Mouse (Mus musculus): Measurements from ENCODE around the gene Prkcb. TPM values are rescaled to one million over a fixed set of nuclear protein-coding genes. Genes with fewer than 3 reads are reported as not detected.

Prkcb gene
- polyA plus RNA-seq, 1 experiment from 2014 or later, result 5.6 TPM

DNA sequence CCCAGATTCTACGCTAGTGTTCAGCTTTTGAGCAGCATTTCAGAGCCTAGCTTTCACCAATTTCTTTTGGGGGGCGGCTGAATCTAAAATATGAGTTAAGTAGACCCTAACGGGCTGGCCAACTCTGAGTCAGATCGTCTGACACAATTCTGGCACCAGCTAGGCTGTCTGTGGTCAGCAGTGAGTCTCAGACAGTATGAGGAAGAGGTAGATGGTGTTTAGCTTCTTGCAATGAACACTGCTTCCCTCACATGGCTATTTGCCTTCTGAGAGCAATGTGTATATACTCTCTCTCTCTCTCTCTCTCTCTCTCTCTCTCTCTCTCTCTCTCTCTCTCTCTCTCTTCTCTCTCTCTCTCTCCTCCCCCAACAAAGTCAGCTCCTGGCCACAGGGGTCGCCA lies 344.4 kb downstream of the Prkcb start:
- Histone ChIP-seq H3K9me3 (no peaks in the 10 kb centered on the region), H3K27me3 (no peaks in the 10 kb centered on the region), H3K27ac (no peak overlapping the region), H3K4me3 (no peak overlapping the region), H3K4me1 (no peaks in the 10 kb centered on the region), H3K4me2 (replicated peaks) (no peak overlapping the region), H3K9ac (no peak overlapping the region), H3K36me3 (no peaks in the 10 kb centered on the region)
- 72% methylated on average over 5 of the region's 5 CpGs for WGBS
- ATAC-seq (ENCODE audit: insufficient number of reproducible peaks, insufficient read depth, low FRiP score, low TSS enrichment), result no peak

DNA sequence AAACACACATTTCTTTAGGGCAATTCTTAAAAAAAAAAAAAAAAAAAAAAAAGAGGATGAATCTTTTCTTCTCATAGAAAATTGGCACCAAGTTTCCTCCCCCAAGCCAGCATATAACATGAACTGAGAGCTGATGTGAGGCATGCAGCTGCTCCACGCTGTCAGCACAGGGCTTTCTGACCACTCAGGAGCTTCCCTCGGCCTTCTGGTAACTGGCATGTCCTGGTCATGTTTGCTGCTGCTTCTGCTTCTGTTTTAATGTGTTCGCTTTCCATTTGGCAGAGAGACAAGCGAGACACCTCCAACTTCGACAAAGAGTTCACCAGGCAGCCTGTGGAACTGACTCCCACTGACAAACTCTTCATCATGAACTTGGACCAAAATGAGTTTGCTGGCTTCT lies 344.9 kb downstream of the Prkcb start:
- no peaks in the 10 kb centered on the region for H3K27me3 ChIP-seq
- no peaks in the 10 kb centered on the region for H3K9me3 ChIP-seq
- ATAC-seq (ENCODE audit: insufficient number of reproducible peaks, insufficient read depth, low FRiP score, low TSS enrichment), result no peak
- H3K4me3 ChIP-seq, result no peak overlapping the region
- H3K36me3 ChIP-seq, result no peaks in the 10 kb centered on the region
- H3K4me1 ChIP-seq, result no peaks in the 10 kb centered on the region
- 87% methylated on average over 5 of the region's 5 CpGs for WGBS
- no peak overlapping the region for H3K27ac ChIP-seq
- H3K4me2 ChIP-seq (replicated peaks), result no peak overlapping the region
- H3K9ac ChIP-seq, result no peak overlapping the region

DNA sequence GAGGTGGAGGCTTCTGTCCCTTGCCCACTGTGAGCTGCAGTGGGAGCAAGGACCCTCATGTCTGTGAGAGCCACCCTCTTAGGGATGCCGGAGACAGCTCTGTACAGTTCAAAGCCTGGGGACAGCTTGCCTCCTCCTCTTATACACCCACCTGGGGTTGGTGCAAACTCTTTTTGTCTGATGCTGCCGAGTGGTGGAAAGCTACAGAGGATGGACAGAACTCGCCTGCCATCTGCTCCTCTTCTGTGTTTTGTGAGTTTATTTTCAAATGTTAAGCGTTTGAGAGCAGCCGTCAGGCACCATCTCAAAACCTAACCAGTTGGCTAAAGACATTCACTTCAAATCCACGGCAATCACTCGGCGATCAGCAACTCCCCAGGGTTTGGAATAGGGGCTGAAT lies 355.1 kb downstream of the Prkcb start:
- Histone ChIP-seq H3K9ac (no peak overlapping the region), H3K27ac (no peak overlapping the region), H3K4me1 (no peaks in the 10 kb centered on the region), H3K27me3 (no peaks in the 10 kb centered on the region), H3K4me2 (replicated peaks) (no peak overlapping the region), H3K36me3 (no peaks in the 10 kb centered on the region), H3K4me3 (no peak overlapping the region), H3K9me3 (no peaks in the 10 kb centered on the region)
- 89% methylated on average over 8 of the region's 8 CpGs for WGBS
- ATAC-seq (ENCODE audit: insufficient number of reproducible peaks, insufficient read depth, low FRiP score, low TSS enrichment), result no peak

DNA sequence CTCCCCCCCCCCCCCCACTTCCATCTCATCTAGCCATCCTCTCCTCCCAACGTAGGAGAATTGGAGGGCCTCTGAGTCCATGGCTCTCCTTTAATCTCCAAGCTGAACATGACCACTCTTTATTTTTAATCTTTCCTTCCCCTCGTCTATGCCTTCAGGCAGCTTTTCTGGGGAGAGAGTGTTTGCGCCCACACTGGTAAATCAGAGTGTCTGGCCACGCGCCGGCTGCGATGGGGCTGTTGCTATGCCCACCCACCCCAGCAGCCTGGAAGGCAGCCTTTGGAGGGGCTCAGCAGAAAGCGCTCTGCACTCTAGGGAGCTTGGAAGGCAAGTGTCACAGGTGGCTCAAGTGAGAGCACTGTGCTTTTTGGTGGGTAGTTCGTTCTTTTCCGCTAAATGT lies 360.8 kb downstream of the Prkcb start:
- WGBS, result 76% methylated on average over 10 of the region's 10 CpGs
- H3K4me2 ChIP-seq (replicated peaks), result no peak overlapping the region
- H3K36me3 ChIP-seq, result no peaks in the 10 kb centered on the region
- H3K9me3 ChIP-seq, result no peaks in the 10 kb centered on the region
- no peak for ATAC-seq (ENCODE audit: insufficient number of reproducible peaks, insufficient read depth, low FRiP score, low TSS enrichment)
- H3K27ac ChIP-seq, result no peak overlapping the region
- H3K4me1 ChIP-seq, result no peaks in the 10 kb centered on the region
- no peak overlapping the region for H3K4me3 ChIP-seq
- H3K9ac ChIP-seq, result no peak overlapping the region
- H3K27me3 ChIP-seq, result no peaks in the 10 kb centered on the region

DNA sequence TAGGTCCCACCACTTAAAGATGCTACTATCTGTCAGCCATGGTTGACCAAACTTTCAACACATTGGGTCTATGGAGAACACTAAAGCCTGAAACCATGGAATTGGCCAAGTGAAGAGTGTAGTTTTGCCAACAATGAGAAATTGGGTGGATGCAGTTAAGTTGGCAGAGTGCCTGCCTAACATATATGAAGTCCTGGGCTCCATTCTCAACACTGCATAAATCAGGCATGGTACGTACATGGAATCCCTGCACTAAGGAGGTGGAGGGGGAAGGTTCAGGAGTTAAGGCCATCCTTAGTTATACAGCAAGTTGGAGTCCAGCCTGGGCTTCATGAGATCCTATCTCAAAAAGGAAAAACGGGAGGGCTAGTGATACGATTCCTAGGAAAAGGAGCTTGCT lies 364.0 kb downstream of the Prkcb start:
- H3K36me3 ChIP-seq, result no peaks in the 10 kb centered on the region
- H3K4me1 ChIP-seq, result no peaks in the 10 kb centered on the region
- ATAC-seq (ENCODE audit: insufficient number of reproducible peaks, insufficient read depth, low FRiP score, low TSS enrichment), result no peak
- no peaks in the 10 kb centered on the region for H3K9me3 ChIP-seq
- WGBS, result 81% methylated on average over 3 of the region's 3 CpGs
- H3K27ac ChIP-seq, result no peak overlapping the region
- no peaks in the 10 kb centered on the region for H3K27me3 ChIP-seq
- no peak overlapping the region for H3K4me3 ChIP-seq
- H3K4me2 ChIP-seq (replicated peaks), result no peak overlapping the region
- no peak overlapping the region for H3K9ac ChIP-seq

- Histone ChIP-seq H3K4me2 (replicated peaks) (no peak overlapping the region), H3K4me1 (no peaks in the 10 kb centered on the region), H3K27ac (no peak overlapping the region), H3K9ac (no peak overlapping the region), H3K27me3 (no peaks in the 10 kb centered on the region), H3K4me3 (no peak overlapping the region), H3K36me3 (no peaks in the 10 kb centered on the region), H3K9me3 (no peaks in the 10 kb centered on the region)
- ATAC-seq (ENCODE audit: insufficient number of reproducible peaks, insufficient read depth, low FRiP score, low TSS enrichment), result no peak
- 92% methylated on average over 3 of the region's 3 CpGs for WGBS
Observed at GRCm38 (mm10) chr7:122656671-122657070, 368.1 kb downstream of the Prkcb start.

GRCm38 (mm10) chr7:122657423-122658126 lies 369.0 kb downstream of the Prkcb start:
- Histone ChIP-seq H3K36me3 (no peaks in the 10 kb centered on the region), H3K9ac (no peak overlapping the region), H3K4me3 (no peak overlapping the region), H3K4me1 (no peaks in the 10 kb centered on the region), H3K9me3 (no peaks in the 10 kb centered on the region), H3K27ac (no peak overlapping the region), H3K27me3 (no peaks in the 10 kb centered on the region), H3K4me2 (replicated peaks) (no peak overlapping the region)
- no peak for ATAC-seq (ENCODE audit: insufficient number of reproducible peaks, insufficient read depth, low FRiP score, low TSS enrichment)
- whole genome bisulfite sequencing, result 91% methylated on average over 5 of the region's 5 CpGs

- H3K9me3 ChIP-seq, result no peaks in the 10 kb centered on the region
- no peaks in the 10 kb centered on the region for H3K36me3 ChIP-seq
- H3K4me2 ChIP-seq (replicated peaks), result no peak overlapping the region
- no peaks in the 10 kb centered on the region for H3K4me1 ChIP-seq
- no peak for ATAC-seq (ENCODE audit: insufficient number of reproducible peaks, insufficient read depth, low FRiP score, low TSS enrichment)
- no peak overlapping the region for H3K4me3 ChIP-seq
- WGBS, result 75% methylated on average over 7 of the region's 7 CpGs
- no peak overlapping the region for H3K27ac ChIP-seq
- 0 out of 2 replicates have a peak, but pooled peaks cover 1% of the 10 kb centered on the region for H3K27me3 ChIP-seq
- no peak overlapping the region for H3K9ac ChIP-seq
Observed at GRCm38 (mm10) chr7:122665311-122666049, 376.9 kb downstream of the Prkcb start.

DNA sequence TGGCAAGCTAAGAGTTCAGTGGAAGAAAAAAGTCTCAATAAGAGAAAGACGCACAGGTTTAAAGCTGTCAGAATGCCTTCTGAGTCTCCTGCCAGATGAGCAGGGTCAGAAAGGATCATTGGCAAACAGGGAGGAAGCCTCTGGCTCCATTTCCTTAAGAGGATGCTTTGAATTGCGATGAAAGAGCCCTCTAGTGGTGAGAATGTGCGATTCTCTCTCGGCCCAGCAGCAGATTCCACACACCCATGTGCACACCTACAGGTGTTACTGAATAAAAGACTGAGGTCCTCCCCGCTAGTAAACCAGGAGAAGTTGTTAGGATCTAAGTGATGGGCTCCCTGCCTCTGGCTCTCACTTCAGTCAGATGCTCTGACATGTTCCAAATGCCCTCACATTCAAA lies 379.4 kb downstream of the Prkcb start:
- WGBS, result 24% methylated on average over 5 of the region's 5 CpGs
- Histone ChIP-seq H3K4me1 (peaks cover 5% of the 10 kb centered on the region; the same call in 1 of the 2 replicates), H3K4me3 (no peak overlapping the region), H3K4me2 (replicated peaks) (no peak overlapping the region), H3K9me3 (no peaks in the 10 kb centered on the region), H3K27me3 (peaks cover 12% of the 10 kb centered on the region), H3K27ac (no peak overlapping the region), H3K9ac (no peak overlapping the region), H3K36me3 (no peaks in the 10 kb centered on the region)
- ATAC-seq (ENCODE audit: insufficient number of reproducible peaks, insufficient read depth, low FRiP score, low TSS enrichment), result no peak

DNA sequence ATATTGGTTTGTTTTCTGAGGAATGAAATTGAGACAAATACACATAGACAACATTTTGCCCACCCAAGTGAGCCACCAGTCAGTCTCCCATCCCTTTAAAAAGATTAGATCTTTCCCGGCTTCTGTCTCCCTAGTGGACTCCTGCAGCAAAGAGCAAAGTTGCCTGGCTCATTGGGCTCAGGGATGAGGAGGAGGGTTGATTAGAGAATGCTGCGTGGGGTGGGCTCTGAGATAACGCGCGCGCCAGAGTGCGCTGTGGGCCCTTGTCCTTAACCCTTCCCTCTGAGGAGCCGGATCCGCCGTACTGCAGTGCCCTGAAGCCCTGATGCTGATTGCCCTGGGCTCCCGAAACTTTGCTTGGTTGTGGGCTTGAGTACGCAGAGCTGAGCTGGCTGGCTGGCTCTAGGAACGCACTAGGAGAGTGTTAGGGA lies 381.9 kb downstream of the Prkcb start, which contains the start of gene Cacng3:
Gene Cacng3, plus strand, starts transcription at position 51 of the 431 bp plus-strand sequence.
- no peak within 1 kb of the TSS for H3K9ac ChIP-seq
- no peaks in the 10 kb centered on the region for H3K36me3 ChIP-seq
- no peaks in the 10 kb centered on the region for H3K9me3 ChIP-seq
- H3K4me1 ChIP-seq, result peaks cover 5% of the 10 kb centered on the region; the same call in 1 of the 2 replicates
- no peak for ATAC-seq (ENCODE audit: insufficient number of reproducible peaks, insufficient read depth, low FRiP score, low TSS enrichment)
- 16% methylated on average over 13 of the region's 13 CpGs for WGBS
- 0 out of 2 replicates have a peak within 1 kb of the TSS, but pooled peaks have one; percentile 2 for H3K4me3 ChIP-seq
- peak within 1 kb of the TSS; percentile 35 for H3K4me2 ChIP-seq (replicated peaks)
- H3K27ac ChIP-seq, result no peak within 1 kb of the TSS
- H3K27me3 ChIP-seq, result peaks cover 12% of the 10 kb centered on the region

GRCm38 (mm10) chr7:122670873-122671641 lies 382.5 kb downstream of the Prkcb start:
- no peak overlapping the region for H3K9ac ChIP-seq
- 0 out of 2 replicates have a peak overlapping the region, but pooled peaks have one; percentile 2 for H3K4me3 ChIP-seq
- H3K27me3 ChIP-seq, result peaks cover 12% of the 10 kb centered on the region
- no peaks in the 10 kb centered on the region for H3K36me3 ChIP-seq
- WGBS, result 9% methylated on average over 44 of the region's 45 CpGs
- peak overlapping the region; percentile 35 for H3K4me2 ChIP-seq (replicated peaks)
- H3K27ac ChIP-seq, result no peak overlapping the region
- peaks cover 5% of the 10 kb centered on the region; the same call in 1 of the 2 replicates for H3K4me1 ChIP-seq
- H3K9me3 ChIP-seq, result no peaks in the 10 kb centered on the region
- peak; percentile 84 for ATAC-seq (ENCODE audit: insufficient number of reproducible peaks, insufficient read depth, low FRiP score, low TSS enrichment)

Measured in embryonic facial prominence, embryonic 12.5 days (tissue).